Mouse (Mus musculus): Measurements from ENCODE around the gene Gp1bb. TPM values are rescaled to one million over a fixed set of nuclear protein-coding genes. Genes with fewer than 3 reads are reported as not detected.

Gp1bb gene
- total RNA-seq, 4 experiments from 2014 or later = 0.28 to 1.9 (median 0.36) TPM

- DNase-seq (ENCODE audit: low spot score) = no peak
Measured at GRCm38 (mm10) chr16:18628948-18629340, 6.7 kb upstream of the Gp1bb start.

GRCm38 (mm10) chr16:18628206-18628947 is 6.2 kb upstream of the Gp1bb start:
- DNase-seq (ENCODE audit: low spot score) = no peak

GRCm38 (mm10) chr16:18627163-18627562 is 5.0 kb upstream of the Gp1bb start:
- no peak for DNase-seq (ENCODE audit: low spot score)

GRCm38 (mm10) chr16:18626376-18626878 is 4.2 kb upstream of the Gp1bb start, which contains the start of gene Gm49601:
TSS of gene Gm49601 (minus strand) at chr16:18626427.
- peak; percentile 53 for DNase-seq (ENCODE audit: low spot score)

GRCm38 (mm10) chr16:18625791-18626311 is 3.6 kb upstream of the Gp1bb start:
- no peak for DNase-seq (ENCODE audit: low spot score)

- no peak for DNase-seq (ENCODE audit: low spot score)
Measured at GRCm38 (mm10) chr16:18625097-18625496, 2.9 kb upstream of the Gp1bb start.

- no peak for DNase-seq (ENCODE audit: low spot score)
Measured at GRCm38 (mm10) chr16:18624641-18625040, 2.4 kb upstream of the Gp1bb start.

DNA sequence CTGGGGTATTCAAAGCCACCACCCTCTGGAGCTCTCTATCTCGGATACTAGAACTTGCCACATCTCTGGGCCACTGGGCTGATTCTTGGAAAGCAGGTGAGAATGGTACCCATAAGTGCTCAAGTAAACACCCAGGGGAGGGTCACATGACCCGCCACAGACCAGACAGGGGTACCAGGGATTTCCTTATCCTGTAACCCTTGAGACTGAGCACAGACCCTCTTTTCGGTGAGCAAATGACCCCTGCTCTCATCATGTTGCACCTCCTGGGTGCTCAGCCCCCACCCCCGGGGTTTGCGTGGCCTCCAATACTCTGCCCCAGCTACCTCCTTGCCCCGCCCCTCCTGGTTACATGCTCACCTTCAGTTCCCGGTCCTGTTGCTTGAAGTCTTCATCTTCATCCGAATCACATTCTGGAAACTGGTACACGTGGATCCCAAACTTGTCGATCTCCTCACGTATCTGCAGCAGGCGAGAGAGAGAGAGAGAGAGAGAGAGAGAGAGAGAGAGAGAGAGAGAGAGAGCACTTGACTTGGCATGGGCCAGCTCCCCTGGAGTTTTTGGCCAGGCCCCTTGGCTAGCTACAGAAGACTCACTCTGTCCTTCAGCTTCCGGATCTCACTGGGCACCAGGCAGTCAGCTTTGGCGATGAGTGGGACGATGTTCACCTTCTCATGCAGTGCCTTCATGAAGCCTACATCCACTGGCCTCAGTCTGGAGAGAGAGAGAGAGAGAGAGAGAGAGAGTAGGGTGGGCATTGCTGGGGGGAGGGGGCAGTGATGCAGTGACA is 1.7 kb upstream of the Gp1bb start:
- no peak for DNase-seq (ENCODE audit: low spot score)

DNA sequence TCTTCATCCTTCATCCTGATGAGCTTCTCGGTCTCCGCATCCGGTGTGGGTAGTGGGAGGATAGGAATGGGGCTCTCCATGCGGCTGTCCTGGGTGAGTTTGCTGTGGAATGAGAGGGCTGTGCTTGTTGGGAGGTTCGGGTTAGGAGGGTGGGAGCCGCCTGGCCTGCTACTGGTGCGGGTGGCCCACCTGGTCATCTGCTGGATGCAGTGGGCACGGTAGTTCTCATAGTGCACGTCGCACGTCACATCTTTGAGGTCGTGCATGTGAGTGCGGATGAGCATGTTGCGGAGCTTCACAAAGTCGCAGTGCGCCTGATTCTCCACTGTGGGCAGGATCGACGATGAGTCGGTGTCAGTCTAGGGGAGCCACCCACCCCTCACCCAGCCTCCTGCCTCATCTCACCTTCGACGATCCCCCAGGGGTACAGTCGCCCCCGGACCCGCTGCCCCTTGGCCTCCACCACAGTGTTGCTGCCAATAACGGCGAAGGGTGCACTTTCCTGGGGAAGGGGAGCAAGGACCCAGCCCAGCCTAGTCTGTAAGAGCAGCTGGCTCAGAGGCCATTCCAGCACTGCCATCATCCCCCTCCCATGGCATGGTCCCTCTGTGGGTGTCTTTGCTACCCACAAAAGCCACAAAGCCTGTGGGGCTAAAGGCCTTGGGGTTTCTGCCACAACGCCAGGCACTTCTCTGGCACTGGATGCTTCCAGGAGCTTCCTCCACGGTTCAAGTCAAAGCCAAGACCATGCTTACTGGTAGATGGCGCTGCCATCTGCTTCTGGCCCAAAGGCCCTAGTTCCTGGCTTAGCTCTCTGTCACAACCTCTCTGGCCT is 930 bp upstream of the Gp1bb start:
- DNase-seq (ENCODE audit: low spot score) = no peak

- DNase-seq (ENCODE audit: low spot score) = no peak
Measured at GRCm38 (mm10) chr16:18621362-18622001, 721 bp downstream of the Gp1bb start.

DNA sequence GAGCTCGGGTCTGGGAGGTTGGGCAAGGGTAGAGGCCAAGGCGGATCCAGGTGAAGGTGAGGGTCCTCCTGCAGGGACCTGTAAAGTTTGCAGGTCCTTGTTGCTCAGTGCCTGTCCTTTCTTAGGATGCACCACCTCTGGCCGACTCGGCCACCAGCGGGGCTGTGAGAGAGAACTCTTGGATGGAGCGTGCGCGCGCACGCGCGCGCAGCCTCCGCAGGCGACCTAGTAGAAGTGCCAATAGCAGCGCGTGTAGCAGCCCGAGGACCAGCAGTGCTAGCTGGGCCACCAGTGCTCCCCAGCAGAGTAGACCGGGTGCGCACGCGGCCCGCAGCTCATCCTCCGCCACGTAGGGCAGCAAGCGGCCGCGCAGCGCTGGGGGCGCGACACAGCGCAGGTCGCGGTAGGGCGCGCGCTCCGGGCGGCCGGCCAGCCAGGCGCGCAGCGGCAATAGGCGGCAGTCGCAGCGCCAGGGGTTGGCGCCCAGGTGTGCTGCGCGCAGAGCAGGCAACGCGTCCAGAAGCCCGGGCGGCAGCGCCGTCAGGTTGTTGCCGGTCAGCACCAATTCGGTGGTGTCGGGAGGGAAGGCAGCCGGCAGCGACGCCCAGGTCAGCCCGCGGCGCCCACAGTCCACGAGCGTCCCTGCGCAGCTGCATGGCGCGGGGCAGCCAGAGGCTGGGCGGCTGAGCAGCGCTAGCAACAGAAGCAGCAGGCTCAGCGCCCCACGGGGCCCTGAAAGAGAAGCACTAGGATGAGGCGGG is 1.4 kb downstream of the Gp1bb start:
- no peak for DNase-seq (ENCODE audit: low spot score)

- no peak for DNase-seq (ENCODE audit: low spot score)
Measured at GRCm38 (mm10) chr16:18620201-18620600, 2.0 kb downstream of the Gp1bb start.

DNA sequence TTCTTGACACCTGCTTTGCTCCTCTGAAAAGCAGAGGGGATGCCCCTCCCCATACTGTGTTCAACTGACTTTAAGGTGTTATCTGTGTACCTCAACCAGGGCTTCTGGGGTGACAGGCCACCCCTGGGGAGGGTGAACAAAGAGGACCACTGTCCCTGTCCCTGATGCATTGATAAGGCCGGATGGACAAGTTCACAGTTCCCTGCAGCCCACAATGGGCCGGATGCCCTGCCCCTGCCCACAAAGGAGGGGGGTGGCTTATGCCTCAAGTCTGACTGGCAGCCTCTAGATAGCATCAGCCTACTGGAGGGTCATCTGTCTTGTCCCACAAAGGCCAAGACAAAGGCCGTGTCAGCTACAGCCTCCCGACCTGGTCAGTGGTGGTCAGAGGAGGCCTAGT is 3.1 kb downstream of the Gp1bb start:
- DNase-seq (ENCODE audit: low spot score) = no peak

- DNase-seq (ENCODE audit: low spot score) = no peak
Measured at GRCm38 (mm10) chr16:18618297-18618696, 3.9 kb downstream of the Gp1bb start.

- peak; percentile 85 for DNase-seq (ENCODE audit: low spot score)
Measured at GRCm38 (mm10) chr16:18617370-18618065, 4.7 kb downstream of the Gp1bb start.

GRCm38 (mm10) chr16:18613301-18613700 is 8.9 kb downstream of the Gp1bb start:
- no peak for DNase-seq (ENCODE audit: low spot score)

- no peak for DNase-seq (ENCODE audit: low spot score)
Measured at GRCm38 (mm10) chr16:18611752-18612151, 10.5 kb downstream of the Gp1bb start.

- no peak for DNase-seq (ENCODE audit: low spot score)
Measured at GRCm38 (mm10) chr16:18609099-18609498, 13.1 kb downstream of the Gp1bb start.

DNA sequence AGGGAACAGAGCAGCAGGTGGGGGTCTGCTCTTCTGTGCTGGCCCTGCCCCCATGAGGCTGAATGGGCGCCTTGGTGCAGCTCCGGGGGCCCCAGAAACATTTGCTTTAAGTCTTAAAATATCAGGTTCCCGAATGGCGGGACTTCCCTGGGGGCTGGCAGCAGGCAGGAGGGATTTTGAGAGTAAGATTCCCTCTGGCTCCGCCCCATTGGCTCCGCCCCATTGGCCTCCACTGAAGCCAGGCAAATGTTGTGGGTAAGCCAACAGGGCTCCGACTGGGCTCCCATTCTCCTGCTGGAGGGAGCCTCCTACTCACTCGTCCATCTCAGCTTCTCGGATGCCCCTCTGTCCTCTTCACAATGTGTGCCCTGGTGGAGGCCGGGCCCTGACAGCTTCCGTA is 14.0 kb downstream of the Gp1bb start:
- no peak for DNase-seq (ENCODE audit: low spot score)

DNA sequence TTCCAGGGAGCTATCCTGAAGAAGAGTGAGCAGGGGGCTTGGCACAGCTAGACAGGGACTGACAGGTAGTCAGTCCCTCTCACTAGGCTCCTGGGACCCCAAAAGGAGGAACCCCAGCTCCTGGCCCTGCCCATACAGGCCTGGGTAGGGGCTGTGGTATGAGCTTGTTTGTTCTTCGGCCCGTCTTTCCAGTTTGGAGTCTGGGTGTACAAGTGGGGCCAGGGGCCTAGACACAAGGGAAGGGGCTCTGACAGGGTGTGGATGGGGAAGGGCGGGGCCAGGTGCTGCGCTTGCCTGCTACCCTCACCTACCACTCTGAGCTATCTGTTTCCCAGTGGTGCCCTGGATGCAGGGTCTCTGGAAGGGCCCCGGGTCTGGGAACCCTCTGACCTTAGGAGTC is 16.5 kb downstream of the Gp1bb start:
- no peak for DNase-seq (ENCODE audit: low spot score)
